Mouse (Mus musculus): Measurements from ENCODE around the gene Cast. TPM values are rescaled to one million over a fixed set of nuclear protein-coding genes. Genes with fewer than 3 reads are reported as not detected.

The Cast gene
- polyA plus RNA-seq, 1 experiment from 2014 or later = 6.9 TPM

GRCm38 (mm10) chr13:74794435-74794834 is 14.2 kb downstream of the Cast start:
- H3K36me3 ChIP-seq (ENCODE audit: control insufficient read depth, insufficient read depth, low read length) = no peaks in the 10 kb centered on the region
- H3K9ac ChIP-seq (ENCODE audit: low read depth, low read length) = no peak overlapping the region
- H3K4me1 ChIP-seq (ENCODE audit: control insufficient read depth, insufficient read depth, low read depth, low read length) = no peaks in the 10 kb centered on the region
- H3K27me3 ChIP-seq (replicated peaks; ENCODE audit: control insufficient read depth, insufficient read depth, low read length) = no peaks in the 10 kb centered on the region
- H3K27ac ChIP-seq (ENCODE audit: low read depth, low read length) = no peak overlapping the region
- WGBS = 83% methylated on average over 1 of the region's 1 CpGs
- no peak overlapping the region for H3K4me3 ChIP-seq (ENCODE audit: low read length)
- no peak overlapping the region for H3K4me2 ChIP-seq (ENCODE audit: low read length)
- H3K9me3 ChIP-seq (ENCODE audit: control insufficient read depth, low read length) = no peaks in the 10 kb centered on the region
- no peak for ATAC-seq

- H3K9me3 ChIP-seq (ENCODE audit: control insufficient read depth, low read length) = no peaks in the 10 kb centered on the region
- no peak overlapping the region for H3K4me2 ChIP-seq (ENCODE audit: low read length)
- no peak for ATAC-seq
- H3K27ac ChIP-seq (ENCODE audit: low read depth, low read length) = no peak overlapping the region
- H3K27me3 ChIP-seq (replicated peaks; ENCODE audit: control insufficient read depth, insufficient read depth, low read length) = no peaks in the 10 kb centered on the region
- H3K4me3 ChIP-seq (ENCODE audit: low read length) = no peak overlapping the region
- no peak overlapping the region for H3K9ac ChIP-seq (ENCODE audit: low read depth, low read length)
- no peaks in the 10 kb centered on the region for H3K36me3 ChIP-seq (ENCODE audit: control insufficient read depth, insufficient read depth, low read length)
- 0% methylated on average over 1 of the region's 1 CpGs for WGBS
- no peaks in the 10 kb centered on the region for H3K4me1 ChIP-seq (ENCODE audit: control insufficient read depth, insufficient read depth, low read depth, low read length)
These were observed 20.9 kb downstream of the Cast start for GRCm38 (mm10) chr13:74787681-74788080.

- Histone ChIP-seq H3K4me1 (ENCODE audit: control insufficient read depth, insufficient read depth, low read depth, low read length) (no peaks in the 10 kb centered on the region), H3K9me3 (ENCODE audit: control insufficient read depth, low read length) (no peaks in the 10 kb centered on the region), H3K9ac (ENCODE audit: low read depth, low read length) (no peak overlapping the region), H3K27me3 (replicated peaks; ENCODE audit: control insufficient read depth, insufficient read depth, low read length) (no peaks in the 10 kb centered on the region), H3K4me2 (ENCODE audit: low read length) (no peak overlapping the region), H3K4me3 (ENCODE audit: low read length) (no peak overlapping the region), H3K27ac (ENCODE audit: low read depth, low read length) (no peak overlapping the region), H3K36me3 (ENCODE audit: control insufficient read depth, insufficient read depth, low read length) (no peaks in the 10 kb centered on the region)
- WGBS = 60% methylated on average over 1 of the region's 1 CpGs
- ATAC-seq = no peak
These were observed 36.5 kb downstream of the Cast start for GRCm38 (mm10) chr13:74772151-74772550.

- H3K27ac ChIP-seq (ENCODE audit: low read depth, low read length) = no peak overlapping the region
- H3K9ac ChIP-seq (ENCODE audit: low read depth, low read length) = peak overlapping the region; percentile 61
These were observed 38.1 kb downstream of the Cast start for GRCm38 (mm10) chr13:74770480-74770879.

GRCm38 (mm10) chr13:74769871-74770270 is 38.7 kb downstream of the Cast start:
- WGBS = 13% methylated on average over 8 of the region's 8 CpGs
- Histone ChIP-seq H3K4me3 (ENCODE audit: low read length) (peak overlapping the region; percentile 48), H3K27me3 (replicated peaks; ENCODE audit: control insufficient read depth, insufficient read depth, low read length) (no peaks in the 10 kb centered on the region), H3K27ac (ENCODE audit: low read depth, low read length) (no peak overlapping the region), H3K4me2 (ENCODE audit: low read length) (peak overlapping the region; percentile 86), H3K4me1 (ENCODE audit: control insufficient read depth, insufficient read depth, low read depth, low read length) (no peaks in the 10 kb centered on the region), H3K9me3 (ENCODE audit: control insufficient read depth, low read length) (no peaks in the 10 kb centered on the region), H3K9ac (ENCODE audit: low read depth, low read length) (no peak overlapping the region; the same call in 1 of the 2 replicates), H3K36me3 (ENCODE audit: control insufficient read depth, insufficient read depth, low read length) (no peaks in the 10 kb centered on the region)
- no peak for ATAC-seq

More at GRCm38 (mm10) chr13:74770480-74770879, 38.1 kb downstream of the Cast start:
- under 1% methylated on average over 21 of the region's 21 CpGs for WGBS
- Histone ChIP-seq H3K4me1 (ENCODE audit: control insufficient read depth, insufficient read depth, low read depth, low read length) (no peaks in the 10 kb centered on the region), H3K27me3 (replicated peaks; ENCODE audit: control insufficient read depth, insufficient read depth, low read length) (no peaks in the 10 kb centered on the region), H3K36me3 (ENCODE audit: control insufficient read depth, insufficient read depth, low read length) (no peaks in the 10 kb centered on the region), H3K9me3 (ENCODE audit: control insufficient read depth, low read length) (no peaks in the 10 kb centered on the region), H3K4me3 (ENCODE audit: low read length) (peak overlapping the region; percentile 48), H3K4me2 (ENCODE audit: low read length) (peak overlapping the region; percentile 86)
- ATAC-seq = peak; percentile 97

- H3K4me1 ChIP-seq (ENCODE audit: control insufficient read depth, insufficient read depth, low read depth, low read length) = no peaks in the 10 kb centered on the region
- no peak overlapping the region for H3K27ac ChIP-seq (ENCODE audit: low read depth, low read length)
- WGBS = 70% methylated on average over 2 of the region's 2 CpGs
- no peak overlapping the region for H3K4me3 ChIP-seq (ENCODE audit: low read length)
- H3K36me3 ChIP-seq (ENCODE audit: control insufficient read depth, insufficient read depth, low read length) = no peaks in the 10 kb centered on the region
- H3K9me3 ChIP-seq (ENCODE audit: control insufficient read depth, low read length) = no peaks in the 10 kb centered on the region
- H3K9ac ChIP-seq (ENCODE audit: low read depth, low read length) = no peak overlapping the region
- H3K4me2 ChIP-seq (ENCODE audit: low read length) = no peak overlapping the region
- no peaks in the 10 kb centered on the region for H3K27me3 ChIP-seq (replicated peaks; ENCODE audit: control insufficient read depth, insufficient read depth, low read length)
- ATAC-seq = no peak
These were observed 41.4 kb downstream of the Cast start for GRCm38 (mm10) chr13:74767186-74767585.

GRCm38 (mm10) chr13:74762741-74763140 is 45.9 kb downstream of the Cast start:
- ATAC-seq = no peak
- H3K4me2 ChIP-seq (ENCODE audit: low read length) = no peak overlapping the region
- no peaks in the 10 kb centered on the region; the same call in 1 of the 2 replicates for H3K9me3 ChIP-seq (ENCODE audit: control insufficient read depth, low read length)
- no peaks in the 10 kb centered on the region; the same call in 1 of the 2 replicates for H3K36me3 ChIP-seq (ENCODE audit: control insufficient read depth, insufficient read depth, low read length)
- 100% methylated on average over 1 of the region's 1 CpGs for WGBS
- H3K9ac ChIP-seq (ENCODE audit: low read depth, low read length) = no peak overlapping the region
- no peaks in the 10 kb centered on the region for H3K27me3 ChIP-seq (replicated peaks; ENCODE audit: control insufficient read depth, insufficient read depth, low read length)
- no peak overlapping the region for H3K4me3 ChIP-seq (ENCODE audit: low read length)
- no peak overlapping the region for H3K27ac ChIP-seq (ENCODE audit: low read depth, low read length)
- no peaks in the 10 kb centered on the region for H3K4me1 ChIP-seq (ENCODE audit: control insufficient read depth, insufficient read depth, low read depth, low read length)

GRCm38 (mm10) chr13:74759152-74759551 is 49.5 kb downstream of the Cast start:
- Histone ChIP-seq H3K4me3 (ENCODE audit: low read length) (no peak overlapping the region), H3K36me3 (ENCODE audit: control insufficient read depth, insufficient read depth, low read length) (no peaks in the 10 kb centered on the region; the same call in 1 of the 2 replicates), H3K4me2 (ENCODE audit: low read length) (no peak overlapping the region), H3K4me1 (ENCODE audit: control insufficient read depth, insufficient read depth, low read depth, low read length) (no peaks in the 10 kb centered on the region), H3K27ac (ENCODE audit: low read depth, low read length) (no peak overlapping the region), H3K27me3 (replicated peaks; ENCODE audit: control insufficient read depth, insufficient read depth, low read length) (no peaks in the 10 kb centered on the region), H3K9me3 (ENCODE audit: control insufficient read depth, low read length) (no peaks in the 10 kb centered on the region; the same call in 1 of the 2 replicates), H3K9ac (ENCODE audit: low read depth, low read length) (no peak overlapping the region)
- ATAC-seq = no peak
- 92% methylated on average over 1 of the region's 1 CpGs for WGBS

- no peak overlapping the region for H3K9ac ChIP-seq (ENCODE audit: low read depth, low read length)
- ATAC-seq = no peak
- 66% methylated on average over 5 of the region's 5 CpGs for WGBS
These were observed 65.4 kb downstream of the Cast start for GRCm38 (mm10) chr13:74743219-74743618.

GRCm38 (mm10) chr13:74736396-74736795 is 72.2 kb downstream of the Cast start:
- Histone ChIP-seq H3K27ac (ENCODE audit: low read depth, low read length) (no peak overlapping the region), H3K36me3 (ENCODE audit: control insufficient read depth, insufficient read depth, low read length) (no peaks in the 10 kb centered on the region), H3K9ac (ENCODE audit: low read depth, low read length) (no peak overlapping the region), H3K4me1 (ENCODE audit: control insufficient read depth, insufficient read depth, low read depth, low read length) (no peaks in the 10 kb centered on the region), H3K4me3 (ENCODE audit: low read length) (no peak overlapping the region), H3K4me2 (ENCODE audit: low read length) (no peak overlapping the region), H3K27me3 (replicated peaks; ENCODE audit: control insufficient read depth, insufficient read depth, low read length) (no peaks in the 10 kb centered on the region), H3K9me3 (ENCODE audit: control insufficient read depth, low read length) (no peaks in the 10 kb centered on the region)
- no peak for ATAC-seq
- WGBS = 99% methylated on average over 2 of the region's 2 CpGs

More at GRCm38 (mm10) chr13:74743219-74743618, 65.4 kb downstream of the Cast start:
- no peak overlapping the region for H3K4me2 ChIP-seq (ENCODE audit: low read length)
- H3K9me3 ChIP-seq (ENCODE audit: control insufficient read depth, low read length) = no peaks in the 10 kb centered on the region
- no peak overlapping the region for H3K27ac ChIP-seq (ENCODE audit: low read depth, low read length)
- no peak overlapping the region for H3K4me3 ChIP-seq (ENCODE audit: low read length)
- H3K27me3 ChIP-seq (replicated peaks; ENCODE audit: control insufficient read depth, insufficient read depth, low read length) = no peaks in the 10 kb centered on the region
- H3K36me3 ChIP-seq (ENCODE audit: control insufficient read depth, insufficient read depth, low read length) = no peaks in the 10 kb centered on the region
- no peaks in the 10 kb centered on the region for H3K4me1 ChIP-seq (ENCODE audit: control insufficient read depth, insufficient read depth, low read depth, low read length)

All from hindbrain, embryonic 16.5 days (tissue).